Mouse (Mus musculus) liver, adult 2 months (tissue): ENCODE data around the gene Slc4a8. TPM values are rescaled to one million over a fixed set of nuclear protein-coding genes. Genes with fewer than 3 reads are reported as not detected.

Experiments used
- DNase-seq: peaks from one replicate; pipeline ENCODE4 v3.0.0-alpha.2; 2011; ENCODE audit warnings: low read depth, low spot score; ENCODE audit errors: extremely low read depth
- H3K27ac ChIP-seq: fragments of 200-500 bp; replicated peaks from 2 replicates; pipeline ENCODE4 v1.5.1; 2012; ENCODE audit warnings: low read depth, mild to moderate bottlenecking, control low read depth, inconsistent platforms, low read length; ENCODE audit not compliant: insufficient read depth
- H3K27me3 ChIP-seq: fragments of 200-500 bp; 2 replicates; pipeline ENCODE4 v1.6.1; 2012; ENCODE audit warnings: mild to moderate bottlenecking, moderate library complexity, low read length, inconsistent platforms; ENCODE audit not compliant: control insufficient read depth, insufficient read depth
- H3K36me3 ChIP-seq: fragments of 200-500 bp; 2 replicates; pipeline ENCODE4 v1.6.1; 2012; ENCODE audit warnings: low read length, inconsistent platforms; ENCODE audit not compliant: control insufficient read depth, insufficient read depth
- H3K4me1 ChIP-seq: fragments of 200-500 bp; 2 replicates; pipeline ENCODE4 v1.6.1; 2011; ENCODE audit warnings: low read length; ENCODE audit not compliant: control insufficient read depth, insufficient read depth
- H3K4me3 ChIP-seq: fragments of 200-500 bp; 2 replicates; pipeline ENCODE4 v1.5.1; 2011; ENCODE audit warnings: low read depth, mild to moderate bottlenecking, control low read depth, low read length, moderate library complexity; ENCODE audit not compliant: insufficient read depth
- H3K79me2 ChIP-seq: fragments of 200-500 bp; 2 replicates; pipeline ENCODE4 v1.6.1; 2012; ENCODE audit warnings: inconsistent platforms, mild to moderate bottlenecking, low read length, moderate library complexity; ENCODE audit not compliant: control insufficient read depth, insufficient read depth
- H3K9ac ChIP-seq: fragments of 200-500 bp; 2 replicates; pipeline ENCODE4 v1.6.1; 2012; ENCODE audit warnings: low read depth, mild to moderate bottlenecking, control low read depth, inconsistent platforms, low read length
- CTCF ChIP-seq: fragments of 200-500 bp; IDR thresholded peaks from 2 replicates; pipeline ENCODE4 v1.5.1; 2011; ENCODE audit warnings: low read depth, low read length, control low read depth
- POLR2A ChIP-seq: fragments of 200-500 bp; IDR thresholded peaks from 2 replicates; pipeline ENCODE4 v1.6.1; 2011; ENCODE audit warnings: low read length, control low read depth; ENCODE audit not compliant: insufficient read depth; ENCODE audit errors: extremely low read depth
- WGBS: fragments of 180-500 bp; shearing (Covaris S2); methylation state at CpG from one replicate; pipeline ENCODE4 v1.1.7; 2018; 5-methylcytosine and 5-hydroxymethylcytosine counted together
- polyA plus RNA-seq: library from polyadenylated mRNA; depleted of rRNA; stranded (reverse); fragments of >200 nt; gene quantifications from 2 replicates; pipeline ENCODE4 v1.2.3, GENCODE M21; 2012
- total RNA-seq: library from RNA; depleted of rRNA; stranded (reverse); fragments of >200 nt; gene quantifications from 2 replicates; pipeline ENCODE4 v1.2.3, GENCODE M21; 2014

Slc4a8 gene
- total and polyA plus RNA-seq, 2 experiments, result 0.16 to 0.18 TPM

- DNase-seq, result no peak
- no peak overlapping the region for H3K4me3 ChIP-seq
- H3K4me1 ChIP-seq, result no peaks in the 10 kb centered on the region
- no peaks in the 10 kb centered on the region for H3K79me2 ChIP-seq
- peaks cover 10% of the 10 kb centered on the region for H3K27me3 ChIP-seq
- no peaks in the 10 kb centered on the region for H3K36me3 ChIP-seq
- no peak for TF ChIP-seq POLR2A
- no peak for TF ChIP-seq CTCF
- 85% methylated on average over 11 of the region's 11 CpGs for WGBS
- H3K27ac ChIP-seq, result no peak overlapping the region
- H3K9ac ChIP-seq, result no peak overlapping the region
These were observed 33.7 kb upstream of the Slc4a8 start for GRCm38 (mm10) chr15:100727834-100728233.

GRCm38 (mm10) chr15:100728586-100728985, 33.0 kb upstream of the Slc4a8 start:
- no peaks in the 10 kb centered on the region for H3K4me1 ChIP-seq
- H3K79me2 ChIP-seq, result no peaks in the 10 kb centered on the region
- no peaks in the 10 kb centered on the region for H3K36me3 ChIP-seq
- peak overlapping the region; percentile 43 for H3K4me3 ChIP-seq
- WGBS, result 55% methylated on average over 9 of the region's 9 CpGs
- TF ChIP-seq POLR2A (no peak), CTCF (no peak)
- H3K27ac ChIP-seq, result no peak overlapping the region
- H3K9ac ChIP-seq, result no peak overlapping the region; the same call in none of the 2 replicates
- peaks cover 10% of the 10 kb centered on the region for H3K27me3 ChIP-seq
- DNase-seq, result no peak

- peak within 1 kb of the TSS; percentile 43 for H3K4me3 ChIP-seq
- H3K36me3 ChIP-seq, result no peaks in the 10 kb centered on the region
- H3K27ac ChIP-seq, result no peak within 1 kb of the TSS
- H3K9ac ChIP-seq, result peak within 1 kb of the TSS; percentile 22
- H3K4me1 ChIP-seq, result no peaks in the 10 kb centered on the region
- no peaks in the 10 kb centered on the region for H3K79me2 ChIP-seq
- no peak for TF ChIP-seq POLR2A
- no peak for TF ChIP-seq CTCF
- peaks cover 10% of the 10 kb centered on the region for H3K27me3 ChIP-seq
- WGBS, result 13% methylated on average over 57 of the region's 57 CpGs
- no peak for DNase-seq
These were observed 32.1 kb upstream of the Slc4a8 start, which contains the start of gene Galnt6 for GRCm38 (mm10) chr15:100729281-100729985. Galnt6 (minus strand) TSS chr15:100729376.

GRCm38 (mm10) chr15:100731081-100731480, 30.5 kb upstream of the Slc4a8 start:
- Histone ChIP-seq H3K4me3 (no peak overlapping the region), H3K36me3 (no peaks in the 10 kb centered on the region), H3K27me3 (peaks cover 10% of the 10 kb centered on the region), H3K27ac (no peak overlapping the region), H3K79me2 (no peaks in the 10 kb centered on the region), H3K9ac (no peak overlapping the region), H3K4me1 (no peaks in the 10 kb centered on the region)
- 53% methylated on average over 9 of the region's 9 CpGs for WGBS
- TF ChIP-seq POLR2A (no peak), CTCF (no peak)
- DNase-seq, result no peak

GRCm38 (mm10) chr15:100732580-100732979, 29.0 kb upstream of the Slc4a8 start:
- H3K27me3 ChIP-seq, result peaks cover 10% of the 10 kb centered on the region

More at GRCm38 (mm10) chr15:100732580-100732979, 29.0 kb upstream of the Slc4a8 start:
- Histone ChIP-seq H3K27ac (no peak overlapping the region), H3K36me3 (no peaks in the 10 kb centered on the region), H3K4me1 (no peaks in the 10 kb centered on the region), H3K79me2 (no peaks in the 10 kb centered on the region), H3K4me3 (no peak overlapping the region), H3K9ac (no peak overlapping the region)
- peak; percentile 31 for DNase-seq
- WGBS, result 71% methylated on average over 5 of the region's 5 CpGs
- TF ChIP-seq CTCF (no peak), POLR2A (no peak)
